Mouse (Mus musculus) limb, embryonic 14.5 days (tissue): ENCODE measurements around the gene Cbfa2t2. TPM values are rescaled to one million over a fixed set of nuclear protein-coding genes. Genes with fewer than 3 reads are reported as not detected.

Experiments
- ATAC-seq: fragments of 200-750 bp; cut with Nextera tagmentation; 2 replicates; pipeline ENCODE4 v1.8.0; 2017; ENCODE audit warnings: low read depth, moderate number of reproducible peaks, moderate TSS enrichment; ENCODE audit not compliant: low FRiP score
- DNase-seq: peaks from one replicate; pipeline ENCODE4 v3.0.0-alpha.2; 2015; ENCODE audit warnings: low spot score
- H3K27ac ChIP-seq: fragments of 300-500 bp; sonication (generic); replicated peaks from 2 replicates; pipeline ENCODE4 v1.5.1; 2014; ENCODE audit warnings: low read depth, mild to moderate bottlenecking, low read length, moderate library complexity, mixed read lengths
- H3K27me3 ChIP-seq: fragments of 300-500 bp; sonication (generic); 2 replicates; pipeline ENCODE4 v1.6.1; 2014; ENCODE audit warnings: low read length, mixed read lengths; ENCODE audit not compliant: control insufficient read depth, insufficient read depth
- H3K36me3 ChIP-seq: fragments of 300-500 bp; sonication (generic); 2 replicates; pipeline ENCODE4 v1.6.1; 2014; ENCODE audit warnings: mild to moderate bottlenecking, low read length, moderate library complexity, mixed read lengths; ENCODE audit not compliant: control insufficient read depth, insufficient read depth
- H3K4me1 ChIP-seq: fragments of 300-500 bp; sonication (generic); 2 replicates; pipeline ENCODE4 v1.6.1; 2014; ENCODE audit warnings: antibody characterized with exemption, low read length, mixed read lengths; ENCODE audit not compliant: control insufficient read depth, insufficient read depth
- H3K4me2 ChIP-seq: fragments of 300-500 bp; sonication (generic); replicated peaks from 2 replicates; pipeline ENCODE4 v1.6.1; 2014; ENCODE audit warnings: low read depth, mild to moderate bottlenecking, low read length, moderate library complexity; ENCODE audit not compliant: severe bottlenecking
- H3K4me3 ChIP-seq: fragments of 300-500 bp; sonication (generic); replicated peaks from 2 replicates; pipeline ENCODE4 v1.5.1; 2014; ENCODE audit warnings: low read length
- H3K9ac ChIP-seq: fragments of 300-500 bp; sonication (generic); 2 replicates; pipeline ENCODE4 v1.6.1; 2014; ENCODE audit warnings: mild to moderate bottlenecking, low read depth, low read length, moderate library complexity; ENCODE audit not compliant: severe bottlenecking
- H3K9me3 ChIP-seq: fragments of 300-500 bp; sonication (generic); 2 replicates; pipeline ENCODE4 v1.6.1; 2016; ENCODE audit warnings: low read length; ENCODE audit not compliant: control insufficient read depth
- POLR2A ChIP-seq: fragments of 200-500 bp; IDR thresholded peaks from 2 replicates; pipeline ENCODE4 v1.8.0; 2012; ENCODE audit warnings: inconsistent platforms, mild to moderate bottlenecking, moderate library complexity, borderline replicate concordance; ENCODE audit not compliant: insufficient read depth, insufficient read length; ENCODE audit errors: extremely low read depth
- WGBS: fragments of 180-500 bp; shearing (Covaris S2); extraction: QIAGEN DNeasy Blood & Tissue Kit; methylation state at CpG from one replicate; pipeline ENCODE4 v1.1.7; 2014; 5-methylcytosine and 5-hydroxymethylcytosine counted together
- polyA plus RNA-seq, 2 experiments: library from polyadenylated mRNA; depleted of rRNA in 1 of 2; stranded (reverse) in 1 of 2; unstranded in 1 of 2; fragments of >200 nt; fragmentation: Nextera tagmentation in 1 of 2; extraction: Ambion mirVana in 1 of 2; gene quantifications; 2 replicates each; pipeline versions ENCODE4 v1.2.1 to v1.2.3; 2012 to 2014

The Cbfa2t2 gene
- polyA plus RNA-seq, 2 experiments: 26.4 to 35.7 TPM

DNA sequence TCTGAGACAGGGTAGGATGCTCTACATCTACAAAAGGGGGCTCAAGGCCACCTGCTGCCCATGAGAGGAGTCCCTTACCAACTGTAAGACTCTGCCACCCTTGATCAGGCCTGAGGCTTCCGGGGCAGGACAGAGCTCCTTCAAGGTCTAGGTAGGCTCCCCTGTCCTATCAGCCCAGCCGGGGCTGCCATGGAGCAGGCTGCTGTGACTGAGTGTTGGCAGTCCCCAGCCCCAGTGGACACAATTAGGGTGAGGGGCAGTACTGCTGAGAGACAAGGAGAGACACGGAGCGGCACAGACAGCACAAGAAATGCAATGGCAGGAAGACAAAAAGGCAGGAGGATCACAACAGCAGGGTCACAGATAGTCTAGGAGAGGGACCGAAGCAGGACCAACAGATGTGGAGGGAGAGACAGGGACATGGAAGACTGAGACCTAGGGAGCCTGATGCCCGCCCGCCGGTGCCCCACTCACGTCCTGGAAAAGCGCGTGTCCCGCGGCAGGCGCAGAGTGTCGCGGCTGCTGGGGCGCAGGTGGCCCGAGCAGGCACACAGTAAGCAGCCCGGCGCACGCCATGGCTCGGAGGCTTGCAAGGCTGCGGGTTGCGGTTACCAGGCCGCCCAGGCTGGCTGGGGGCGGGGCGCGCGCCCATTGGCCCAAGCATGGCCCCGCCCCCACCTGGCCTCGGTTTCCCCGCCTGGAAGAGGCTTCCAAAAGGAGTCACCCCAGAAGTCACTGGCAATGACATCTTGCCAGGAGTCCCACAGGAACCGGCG lies 122.2 kb downstream of the Cbfa2t2 start, which contains the start of gene Necab3:
Gene Necab3, minus strand, starts transcription at position 627 of the 776 bp plus-strand sequence.
- H3K9ac ChIP-seq: peak within 1 kb of the TSS; percentile 43; the same call in 1 of the 2 replicates
- DNase-seq (no peak), ATAC-seq (no peak)

DNA sequence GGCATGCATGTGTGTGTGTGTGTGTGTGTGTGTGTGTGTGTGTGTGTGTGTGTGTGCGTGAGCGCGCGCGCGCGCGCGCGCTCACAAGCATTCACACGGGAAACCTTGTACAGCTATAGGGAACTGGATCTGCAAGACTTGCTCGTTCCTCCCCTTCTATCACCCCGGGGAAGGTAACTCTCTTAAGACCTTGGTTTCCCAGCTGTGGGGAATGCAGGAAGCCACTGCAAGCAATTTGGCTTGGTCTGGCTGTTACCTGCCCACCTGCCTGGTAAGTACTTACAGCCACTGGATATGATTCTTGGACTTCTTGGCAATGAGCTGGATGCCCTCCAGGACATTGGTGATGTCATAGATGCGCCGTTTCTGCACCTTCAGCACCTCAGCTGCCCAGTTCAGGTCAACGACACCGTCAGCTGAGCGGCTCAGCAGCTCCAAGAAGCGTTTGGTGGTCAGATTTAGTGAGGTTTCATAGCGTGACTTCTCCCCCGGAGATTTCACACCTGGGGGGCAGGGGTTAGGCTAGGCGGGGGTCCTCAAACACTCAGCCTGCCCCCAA lies 127.4 kb downstream of the Cbfa2t2 start:
- TF ChIP-seq POLR2A: no peak
- Histone ChIP-seq H3K9ac (no peak overlapping the region), H3K4me1 (peaks cover 32% of the 10 kb centered on the region), H3K9me3 (no peaks in the 10 kb centered on the region), H3K36me3 (peaks cover 40% of the 10 kb centered on the region), H3K27me3 (no peaks in the 10 kb centered on the region), H3K4me3 (no peak overlapping the region), H3K27ac (no peak overlapping the region), H3K4me2 (no peak overlapping the region)
- DNase-seq (no peak), ATAC-seq (no peak)
- 80% methylated on average over 17 of the region's 22 CpGs for WGBS

More for the DNA sequence above, 122.2 kb downstream of the Cbfa2t2 start, which contains the start of gene Necab3:
- Histone ChIP-seq H3K27me3 (no peaks in the 10 kb centered on the region), H3K4me2 (peak within 1 kb of the TSS; percentile 54), H3K36me3 (peaks cover 30% of the 10 kb centered on the region), H3K4me3 (peak within 1 kb of the TSS; percentile 24), H3K9me3 (no peaks in the 10 kb centered on the region), H3K4me1 (peaks cover 25% of the 10 kb centered on the region), H3K27ac (no peak within 1 kb of the TSS)
- TF ChIP-seq POLR2A: no peak
- 6% methylated on average over 33 of the region's 34 CpGs for WGBS

DNA sequence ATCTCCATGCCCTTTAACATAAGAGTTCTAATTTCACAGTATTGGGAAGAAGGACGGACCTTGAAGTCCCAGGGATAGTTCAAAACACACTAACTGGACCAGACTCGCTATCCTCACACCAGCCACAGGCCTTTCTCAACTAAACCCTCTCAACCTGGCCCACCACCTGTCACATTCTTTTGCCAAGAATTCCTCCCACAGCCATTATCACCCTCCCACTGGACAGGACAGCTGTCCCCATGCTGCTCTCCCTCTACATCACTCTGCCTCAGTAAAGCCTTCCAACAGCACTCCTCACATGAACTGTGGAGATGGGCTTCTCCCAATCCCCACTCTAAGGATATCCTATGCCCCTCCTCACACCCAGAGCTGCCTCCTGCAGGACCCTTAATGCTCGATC lies 129.3 kb downstream of the Cbfa2t2 start:
- 0 out of 2 replicates have a peak, but pooled peaks have one; percentile 5 for ATAC-seq
- Histone ChIP-seq H3K4me1 (peaks cover 27% of the 10 kb centered on the region), H3K4me3 (no peak overlapping the region), H3K27ac (0 out of 2 replicates have a peak overlapping the region, but pooled peaks have one; percentile 1), H3K36me3 (peaks cover 34% of the 10 kb centered on the region), H3K9me3 (no peaks in the 10 kb centered on the region), H3K4me2 (no peak overlapping the region), H3K9ac (peak overlapping the region; percentile 9; the same call in 1 of the 2 replicates), H3K27me3 (no peaks in the 10 kb centered on the region)
- no peak for TF ChIP-seq POLR2A
- no peak for DNase-seq
- 76% methylated on average over 3 of the region's 3 CpGs for WGBS

DNA sequence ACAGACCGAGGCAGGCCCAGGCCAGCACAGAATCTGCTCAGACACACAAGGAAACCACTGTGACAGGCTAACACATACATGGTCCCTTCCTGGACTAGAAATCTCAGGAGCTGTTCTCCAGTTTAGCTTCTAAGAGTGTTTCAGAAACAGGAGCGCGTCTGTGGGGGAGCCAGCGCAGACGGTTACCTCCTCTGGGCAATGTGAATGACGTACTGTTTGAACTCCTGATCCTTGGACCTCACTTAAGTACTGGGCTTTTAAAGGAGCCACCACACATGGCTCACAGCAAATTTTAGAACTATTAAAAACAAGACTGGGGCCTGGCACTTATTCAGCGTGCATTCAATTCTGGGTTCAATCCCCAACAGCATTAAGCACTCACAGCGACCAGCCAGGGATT lies 130.4 kb downstream of the Cbfa2t2 start:
- Histone ChIP-seq H3K27ac (peak overlapping the region; percentile 61), H3K27me3 (no peaks in the 10 kb centered on the region), H3K36me3 (peaks cover 23% of the 10 kb centered on the region), H3K4me2 (0 out of 2 replicates have a peak overlapping the region, but pooled peaks have one; percentile 7), H3K9ac (no peak overlapping the region; the same call in 1 of the 2 replicates), H3K4me3 (no peak overlapping the region), H3K9me3 (no peaks in the 10 kb centered on the region), H3K4me1 (peaks cover 33% of the 10 kb centered on the region)
- ATAC-seq: no peak
- no peak for TF ChIP-seq POLR2A
- WGBS: 33% methylated on average over 8 of the region's 8 CpGs
- no peak for DNase-seq

DNA sequence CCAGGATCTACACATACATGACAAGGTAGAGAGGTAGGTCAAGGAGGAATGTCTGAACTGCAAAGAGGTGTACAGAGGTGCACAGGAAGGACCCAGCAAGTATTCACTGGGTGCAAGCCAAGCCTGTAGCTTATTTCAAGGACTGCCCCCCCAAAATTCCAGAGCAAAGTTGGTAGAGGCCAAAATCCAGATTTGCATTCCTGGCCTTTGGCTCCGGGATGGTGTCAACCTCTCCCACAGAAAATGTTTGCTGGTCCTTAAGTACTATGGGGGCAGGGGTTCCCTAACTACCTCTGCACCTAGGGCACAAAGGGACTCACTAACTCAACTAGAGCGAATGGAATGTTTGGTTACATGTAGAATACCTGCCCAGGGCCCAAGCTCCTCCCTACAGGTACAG lies 131.5 kb downstream of the Cbfa2t2 start:
- Histone ChIP-seq H3K4me3 (peak overlapping the region; percentile 81), H3K27ac (peak overlapping the region; percentile 16; the same call in 1 of the 2 replicates), H3K9me3 (no peaks in the 10 kb centered on the region), H3K27me3 (no peaks in the 10 kb centered on the region), H3K4me2 (peak overlapping the region; percentile 76), H3K4me1 (peaks cover 33% of the 10 kb centered on the region), H3K9ac (peak overlapping the region; percentile 82), H3K36me3 (peaks cover 16% of the 10 kb centered on the region)
- DNase-seq: no peak
- TF ChIP-seq POLR2A: no peak
- ATAC-seq: no peak
- WGBS: 66% methylated on average over 2 of the region's 2 CpGs
